Mouse (Mus musculus) T-helper 2 cell (primary cell): ENCODE results near the gene Kifc1.

Experiments used
- in situ Hi-C: fragments of 300-600 bp; cut with MboI, MseI; formaldehyde crosslinking; loops from one replicate; pipeline ENCODE4 v1.15.1; 2025; ENCODE audit warnings: high pct_unique_total_duplicates

Gene Kifc1

DNA sequence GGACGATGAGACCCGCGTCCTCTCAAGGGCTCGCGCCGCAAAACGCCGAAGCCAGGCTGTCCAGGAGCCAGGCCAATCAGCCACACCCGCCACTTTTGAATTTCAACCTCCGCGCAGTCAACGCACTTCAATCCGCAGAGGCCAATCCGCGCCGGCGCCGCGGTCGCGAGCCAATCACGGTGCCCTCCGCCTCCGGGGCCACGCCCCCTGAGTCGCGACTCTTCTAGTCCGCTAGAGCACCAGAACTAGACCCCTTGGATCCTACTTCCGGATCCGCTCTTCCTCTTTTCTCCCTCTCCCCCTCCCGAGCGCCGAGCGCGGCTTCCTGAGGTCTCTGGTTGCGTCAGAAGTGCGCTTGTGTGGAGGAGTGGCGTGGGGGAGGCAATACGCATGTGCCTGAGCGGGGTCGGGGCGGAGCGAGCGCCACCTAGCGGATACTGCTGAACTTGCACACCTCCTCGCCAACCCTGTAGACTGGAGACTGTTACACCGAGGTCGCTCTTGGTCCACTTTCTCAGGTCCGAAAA is at the start of gene Kifc1:
Gene Kifc1, minus strand, starts transcription at position 129 of the 527 bp plus-strand sequence.
- in situ Hi-C loops: loop anchor here (5.0 kb wide), 1 partner anchor 42 kb away; no protein-coding TSS in a partner anchor

DNA sequence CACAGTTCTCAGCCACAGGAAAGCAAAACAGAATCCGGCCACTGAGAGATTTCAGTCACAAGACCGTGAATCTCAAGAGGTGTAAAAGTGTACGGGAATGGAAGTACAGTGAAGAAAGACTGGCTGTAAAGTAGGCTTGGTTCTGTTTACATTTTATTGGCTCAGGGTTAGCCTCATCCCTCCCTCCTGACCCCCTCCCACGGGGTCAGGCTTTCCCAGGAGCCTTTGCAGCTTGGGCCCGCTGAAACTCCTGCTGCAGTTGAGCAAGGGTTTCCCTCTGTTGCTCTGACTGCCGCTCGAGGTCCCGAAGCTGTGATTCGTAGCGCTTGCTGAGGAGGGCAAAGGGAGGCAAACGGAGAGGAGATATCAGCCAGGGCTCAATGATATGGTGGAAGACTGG is 48.3 kb upstream of the Kifc1 start:
- in situ Hi-C loops: no loop called here

DNA sequence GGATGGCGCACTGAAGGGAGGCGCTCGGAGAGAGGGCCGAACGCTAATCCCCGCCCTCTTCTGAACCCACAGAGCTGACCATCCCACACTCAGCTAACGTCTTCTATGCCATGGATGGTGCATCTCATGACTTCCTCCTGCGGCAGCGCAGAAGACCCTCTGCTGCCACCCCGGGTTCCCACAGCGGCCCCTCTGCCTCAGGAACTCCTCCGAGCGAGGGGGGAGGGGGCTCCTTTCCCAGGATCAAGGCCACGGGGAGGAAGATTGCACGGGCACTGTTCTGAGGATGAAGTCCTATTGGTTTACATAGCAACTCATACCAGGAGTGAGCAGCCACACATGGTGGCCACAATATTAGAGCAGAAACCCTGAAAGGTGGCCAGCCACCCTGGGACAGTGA is 46.5 kb upstream of the Kifc1 start:
- in situ Hi-C loops: no loop called here

DNA sequence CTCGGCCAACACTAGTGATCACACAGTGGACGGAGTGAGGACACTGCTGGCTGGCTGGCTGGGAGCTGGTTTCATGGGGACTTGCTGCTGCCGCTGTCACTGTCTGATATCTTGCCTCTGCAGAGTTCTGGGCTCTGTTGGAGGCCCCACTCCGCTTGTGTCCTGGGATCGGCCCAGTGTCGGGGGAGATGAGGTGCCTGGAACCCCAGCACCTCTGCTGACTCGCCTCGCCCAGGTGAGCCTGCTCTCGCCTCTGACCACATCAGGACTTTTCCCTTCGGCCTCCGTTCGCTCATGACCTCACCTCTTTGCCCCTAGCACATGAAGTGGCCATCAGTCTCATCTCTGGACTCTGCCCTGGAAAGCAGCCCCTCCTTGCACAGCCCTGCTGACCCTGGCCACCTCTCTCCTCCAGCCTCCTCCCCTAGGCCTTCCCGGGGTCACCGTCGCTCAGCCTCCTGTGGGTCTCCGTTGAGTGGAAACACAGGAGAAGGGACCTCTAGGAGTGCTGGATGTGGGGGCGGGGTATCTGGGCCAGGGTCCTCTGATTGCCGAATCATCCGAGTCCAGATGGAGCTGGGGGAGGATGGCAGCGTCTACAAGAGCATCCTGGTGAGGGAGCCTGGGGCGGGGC is 45.1 kb upstream of the Kifc1 start:
- in situ Hi-C loops: no loop called here

DNA sequence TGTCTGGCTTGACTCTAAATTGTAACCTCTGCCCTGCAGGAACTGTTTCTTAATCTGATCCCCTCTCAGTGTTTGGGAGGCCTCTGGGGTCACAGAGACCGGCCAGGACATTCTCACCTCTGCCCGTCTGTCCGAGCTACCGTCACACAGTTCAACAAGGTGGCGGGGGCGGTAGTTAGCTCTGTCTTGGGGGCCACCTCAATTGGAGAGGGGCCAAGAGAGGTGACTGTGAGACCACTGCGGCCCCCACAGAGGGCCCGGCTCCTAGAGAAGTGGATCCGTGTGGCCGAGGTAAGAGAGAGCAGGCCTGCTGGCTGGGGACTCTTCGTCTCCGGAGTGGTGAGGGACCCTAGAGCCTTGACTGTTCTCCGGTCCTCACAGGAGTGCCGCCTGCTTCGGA is 42.5 kb upstream of the Kifc1 start:
- in situ Hi-C loops: loop anchor here (5.0 kb wide), 1 partner anchor 41 kb away; the partner anchor contains the start of gene Kifc1

DNA sequence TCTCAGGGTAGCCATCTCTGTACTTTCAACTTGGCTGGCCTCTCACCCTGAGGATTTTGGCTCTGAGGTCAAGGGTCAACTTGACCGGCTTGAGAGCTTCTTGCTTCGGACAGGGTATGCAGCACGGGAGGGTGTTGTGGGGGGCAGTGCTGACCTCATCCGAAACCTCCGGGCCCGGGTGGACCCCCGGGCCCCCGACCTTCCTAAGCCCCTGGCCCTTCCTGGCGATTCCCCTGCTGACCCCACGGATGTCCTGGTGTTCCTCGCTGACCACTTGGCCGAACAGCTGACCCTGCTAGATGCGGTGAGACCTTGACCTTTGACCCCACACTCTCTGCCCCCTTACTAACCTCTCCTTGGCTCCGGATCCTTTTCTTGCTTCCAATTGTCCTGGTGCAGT is 42.0 kb upstream of the Kifc1 start:
- in situ Hi-C loops: loop anchor here (5.0 kb wide), 1 partner anchor 40 kb away; the partner anchor contains the start of gene Kifc1

DNA sequence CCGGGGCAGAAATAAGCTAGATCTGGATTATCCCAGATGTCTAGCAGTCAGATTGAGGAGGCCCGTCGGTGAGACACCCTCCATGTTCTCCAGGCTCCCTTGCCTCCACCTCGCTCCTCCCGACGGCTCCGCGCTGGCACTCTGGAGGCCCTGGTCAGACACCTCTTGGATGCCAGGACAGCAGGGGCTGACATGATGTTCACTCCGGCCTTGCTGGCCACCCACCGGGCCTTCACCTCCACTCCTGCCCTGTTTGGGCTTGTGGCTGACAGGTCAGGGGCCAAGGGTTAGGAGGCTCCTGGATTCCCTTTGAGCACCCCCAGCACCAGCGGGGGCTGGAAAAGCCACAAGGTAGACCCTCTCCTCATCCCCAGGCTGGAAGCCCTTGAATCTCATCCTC is 41.5 kb upstream of the Kifc1 start:
- in situ Hi-C loops: loop anchor here (5.0 kb wide), 1 partner anchor 40 kb away; the partner anchor contains the start of gene Kifc1

DNA sequence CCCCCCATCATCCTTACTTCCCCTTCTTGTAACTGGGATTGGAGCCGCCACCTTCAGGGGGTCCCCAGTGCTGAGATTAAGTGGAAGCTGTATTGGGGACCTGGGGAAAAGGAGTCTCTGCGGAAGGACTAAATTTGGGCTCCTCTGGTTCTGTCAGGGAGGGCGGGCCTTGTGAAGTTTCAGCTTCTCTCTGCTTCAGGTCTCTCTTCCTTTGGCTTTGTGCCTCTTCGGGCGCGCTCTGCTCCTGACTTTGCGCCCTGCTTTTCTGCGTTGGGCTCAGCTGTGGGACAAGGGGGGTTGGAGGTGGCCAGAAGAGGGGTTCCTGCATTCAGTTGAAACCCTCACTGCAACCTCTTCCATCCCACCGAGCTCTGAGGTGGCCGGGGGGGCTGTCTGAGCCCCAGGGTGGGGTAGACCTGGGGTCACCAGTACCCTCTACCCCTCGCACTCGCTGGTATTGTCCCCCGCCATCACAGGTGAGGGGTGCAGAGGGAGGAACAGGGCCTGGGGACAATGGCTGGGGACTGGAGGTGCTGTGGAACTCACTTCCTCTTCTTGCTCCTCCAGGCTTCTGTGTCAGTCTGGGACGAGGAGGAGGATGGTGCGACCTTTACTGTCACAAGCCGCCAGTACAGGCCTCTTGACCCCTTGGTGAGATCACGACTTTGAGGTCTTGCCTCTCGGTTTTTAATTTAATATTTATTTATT is 40.9 kb upstream of the Kifc1 start:
- in situ Hi-C loops: loop anchor here (5.0 kb wide), 1 partner anchor 39 kb away; the partner anchor contains the start of gene Kifc1

DNA sequence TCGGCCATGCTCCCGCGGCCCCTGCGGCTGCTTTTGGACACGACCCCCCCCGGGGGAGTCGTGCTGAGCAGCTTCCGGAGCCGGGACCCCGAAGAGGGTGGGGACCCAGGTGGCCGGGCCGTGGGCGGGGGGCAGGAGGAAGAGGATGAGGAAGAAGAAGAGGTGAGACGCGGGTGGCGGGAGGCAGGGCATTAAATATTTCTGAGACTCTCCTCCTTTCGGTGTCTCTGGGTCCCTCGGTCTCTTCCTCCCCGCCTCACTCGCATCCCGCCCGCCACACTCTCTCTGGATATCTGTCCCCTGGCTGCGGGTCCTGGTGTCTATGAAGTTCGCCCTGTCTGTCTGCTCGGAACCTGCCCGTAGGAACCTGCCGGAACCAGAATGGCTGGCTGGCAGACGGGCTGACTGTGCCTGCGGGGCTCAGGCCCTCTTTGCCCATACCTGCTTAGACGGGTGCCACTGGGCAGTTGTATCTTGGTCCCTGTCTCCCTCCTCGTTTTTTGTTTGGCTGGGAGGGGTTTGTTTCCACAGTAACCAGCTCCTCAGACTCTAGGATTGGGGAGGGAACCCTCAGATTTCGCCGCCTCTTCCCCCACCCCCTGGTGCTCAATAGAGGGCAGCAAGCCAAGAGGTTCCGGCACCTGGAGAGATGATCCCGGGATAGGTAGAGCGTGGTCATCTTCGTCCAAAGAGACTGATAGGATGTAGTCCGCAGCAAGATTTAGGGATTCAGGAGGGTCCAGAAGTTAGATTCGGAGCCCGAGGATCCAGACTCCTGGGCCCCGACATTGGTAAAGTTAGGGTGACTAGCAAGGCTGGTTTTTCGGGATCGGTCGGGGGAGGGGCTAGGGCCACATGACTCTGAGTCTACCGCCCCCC is 40.1 kb upstream of the Kifc1 start:
- in situ Hi-C loops: loop anchor here (5.0 kb wide), 1 partner anchor 38 kb away; the partner anchor contains the start of gene Kifc1

DNA sequence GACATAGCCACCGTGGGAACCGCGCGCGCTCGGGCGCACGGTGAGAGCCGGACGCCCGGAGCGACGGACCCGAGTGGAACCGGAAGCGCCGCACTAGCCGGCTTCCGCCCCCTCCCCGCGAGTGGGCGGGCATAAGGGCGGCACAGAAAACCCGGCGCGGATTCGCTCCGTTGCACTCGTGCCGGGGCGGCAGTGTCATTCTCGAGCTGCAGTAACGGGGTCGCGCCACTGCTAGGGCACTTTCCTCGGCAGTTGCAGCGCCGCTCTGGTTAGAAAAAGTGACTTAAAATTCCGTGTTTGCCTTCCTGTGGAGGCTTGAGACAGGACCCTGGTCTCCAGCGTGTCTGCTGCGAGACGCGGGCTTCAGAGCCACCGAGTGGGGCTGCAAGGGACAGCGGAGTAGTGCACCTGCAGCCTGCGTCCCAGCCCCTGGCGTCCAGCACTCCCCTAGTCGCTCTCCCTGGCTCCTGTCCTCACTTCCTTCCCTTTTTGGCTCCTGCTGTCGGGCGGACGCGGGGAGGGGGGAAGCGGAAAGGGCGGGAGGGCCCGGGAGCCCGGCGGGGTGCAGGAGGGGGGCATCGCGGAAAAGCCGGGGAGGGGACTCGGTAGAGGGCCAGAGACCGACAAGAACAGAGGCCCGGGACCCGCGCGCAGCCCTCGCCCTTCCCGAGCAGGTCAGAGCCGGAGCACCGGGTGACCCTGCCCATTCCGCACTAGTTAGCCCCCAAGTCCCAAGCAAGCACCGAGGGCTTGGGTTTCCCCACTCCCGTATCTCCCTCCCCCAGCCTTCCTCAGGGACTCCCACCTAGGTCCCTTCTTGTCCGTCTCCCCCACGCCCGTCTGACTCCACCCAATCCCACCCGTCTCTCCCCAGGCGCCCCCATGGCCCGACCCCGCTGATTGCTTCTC is 39.2 kb upstream of the Kifc1 start, which contains the start of gene Rgl2:
Gene Rgl2, plus strand, starts transcription at position 173 of the 909 bp plus-strand sequence.
- in situ Hi-C loops: loop anchor here (5.0 kb wide), 1 partner anchor 37 kb away; the partner anchor contains the start of gene Kifc1

DNA sequence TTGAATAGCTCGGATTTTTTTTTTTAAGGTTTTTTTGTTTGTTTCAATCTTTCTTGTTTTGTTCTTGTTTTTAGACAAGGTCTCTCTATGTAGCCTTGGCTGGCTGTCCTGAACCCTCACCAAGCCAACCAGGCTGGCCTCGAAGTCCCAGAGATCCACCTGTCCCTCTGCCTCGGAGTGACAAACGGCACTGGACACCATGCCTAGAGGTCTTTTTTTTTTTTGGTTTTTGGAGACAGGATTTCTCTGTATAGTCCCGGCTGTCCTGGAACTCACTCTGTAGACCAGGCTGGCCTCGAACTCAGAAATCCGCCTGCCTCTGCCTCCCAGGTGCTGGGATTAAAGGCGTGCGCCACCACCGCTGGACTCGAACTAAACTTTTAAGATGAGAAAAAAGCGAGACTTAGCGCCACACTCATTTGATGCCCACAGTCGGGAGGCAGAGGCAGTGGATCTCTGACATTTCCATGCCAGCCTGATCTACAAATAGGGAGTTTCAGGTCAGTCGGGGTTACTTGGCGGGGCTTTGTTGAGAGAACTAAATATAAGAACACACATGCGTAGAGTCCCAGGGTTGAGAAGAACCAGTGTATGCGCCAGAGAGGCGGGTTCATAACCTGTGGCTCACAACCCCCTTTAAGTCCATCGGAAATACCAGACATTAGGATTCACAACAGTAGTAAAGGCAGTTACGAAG is 37.9 kb upstream of the Kifc1 start:
- in situ Hi-C loops: no loop called here

DNA sequence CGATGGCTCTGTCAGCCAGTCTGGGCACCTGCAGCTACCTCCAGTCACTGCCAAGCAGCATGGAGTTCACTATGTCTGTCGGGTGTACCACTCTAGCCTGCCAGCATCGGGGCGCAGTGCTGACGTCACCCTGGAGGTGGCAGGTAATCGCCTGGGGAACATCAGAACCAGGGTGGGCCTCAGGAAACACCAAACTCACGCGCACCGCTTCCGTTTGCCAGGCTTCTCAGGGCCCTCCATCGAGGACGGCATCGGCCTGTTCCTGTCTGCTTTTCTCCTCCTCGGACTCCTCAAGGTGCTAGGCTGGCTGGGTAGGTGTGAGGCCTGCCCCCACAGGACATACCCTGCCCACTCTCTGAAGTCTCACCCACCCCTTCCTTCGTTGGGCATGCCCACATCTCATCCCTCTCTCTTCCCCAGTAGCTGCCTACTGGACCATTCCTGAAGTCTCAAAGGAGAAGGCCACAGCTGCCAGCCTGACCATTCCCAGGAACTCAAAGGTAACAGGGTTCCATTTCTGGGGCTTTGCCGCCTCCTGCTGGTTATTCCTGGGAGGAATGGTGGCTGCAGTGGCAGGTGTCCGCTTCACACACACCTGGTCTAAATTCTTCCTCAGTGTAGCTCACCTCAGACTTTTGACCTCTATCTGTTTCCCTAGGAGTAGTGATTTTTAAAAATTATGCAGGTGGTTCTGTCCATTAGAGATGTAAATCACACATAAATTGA is 35.9 kb upstream of the Kifc1 start:
- in situ Hi-C loops: no loop called here

DNA sequence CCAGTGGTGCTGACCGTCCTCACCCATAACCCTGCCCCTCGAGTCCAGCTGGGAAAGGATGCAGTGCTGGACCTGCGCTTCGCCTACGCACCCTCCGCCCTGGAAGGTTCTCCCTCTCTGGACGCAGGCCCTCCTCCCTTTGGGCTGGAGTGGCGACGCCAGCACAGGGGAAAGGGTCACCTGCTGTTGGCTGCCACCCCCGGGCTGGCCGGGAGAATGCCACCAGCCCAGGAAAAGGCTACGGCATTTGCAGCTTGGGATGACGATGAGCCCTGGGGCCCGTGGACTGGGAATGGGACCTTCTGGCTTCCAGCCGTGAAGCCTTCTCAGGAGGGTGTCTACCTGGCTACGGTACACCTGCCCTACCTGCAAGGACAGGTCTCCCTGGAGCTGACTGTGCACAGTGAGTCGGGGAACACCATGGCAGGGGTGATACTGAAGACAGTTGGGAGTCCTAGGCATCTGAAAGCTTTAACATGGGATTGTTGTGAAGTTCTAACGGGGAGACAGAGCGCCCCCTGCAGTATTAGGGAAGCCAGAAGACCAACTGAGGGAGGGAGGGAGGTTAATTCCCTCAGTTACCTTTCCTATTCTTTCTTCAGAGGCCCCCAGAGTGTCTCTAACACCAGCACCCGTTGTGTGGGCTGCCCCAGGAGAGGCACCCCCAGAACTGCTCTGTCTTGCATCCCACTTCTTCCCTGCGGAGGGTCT is 35.1 kb upstream of the Kifc1 start:
- in situ Hi-C loops: no loop called here

DNA sequence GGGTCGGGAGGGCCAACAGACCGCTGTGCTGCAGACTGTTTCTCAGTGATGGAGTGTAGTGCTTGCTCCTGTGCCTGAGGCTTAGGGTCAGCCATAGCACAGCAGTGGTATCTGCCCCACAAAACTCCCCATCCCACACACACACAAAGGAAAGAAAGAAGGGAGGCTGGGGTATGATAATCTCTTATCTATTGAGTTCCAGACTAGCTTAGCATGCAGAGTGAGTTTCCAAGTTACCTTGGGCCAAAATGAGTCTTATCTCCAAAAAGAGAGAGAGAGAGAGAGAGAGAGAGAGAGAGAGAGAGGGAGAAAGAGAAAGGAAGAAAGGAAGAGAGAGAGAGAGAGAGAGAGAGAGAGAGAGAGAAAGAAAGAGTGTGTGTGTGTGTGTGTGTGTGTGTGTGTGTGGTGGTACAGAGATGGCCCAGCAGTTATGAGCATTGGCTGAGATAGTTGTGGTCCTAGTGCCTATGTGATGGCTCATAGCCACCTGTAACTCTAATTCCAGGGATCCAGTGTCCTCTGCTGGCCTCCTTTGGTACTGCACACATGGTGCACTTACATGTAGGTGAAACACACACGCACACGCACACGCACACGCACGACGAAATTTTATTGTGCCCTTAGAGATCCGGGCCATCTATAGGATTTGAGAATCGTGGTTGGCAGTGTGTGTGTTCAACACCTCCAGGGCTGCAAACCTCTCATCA is 34.3 kb upstream of the Kifc1 start:
- in situ Hi-C loops: no loop called here

DNA sequence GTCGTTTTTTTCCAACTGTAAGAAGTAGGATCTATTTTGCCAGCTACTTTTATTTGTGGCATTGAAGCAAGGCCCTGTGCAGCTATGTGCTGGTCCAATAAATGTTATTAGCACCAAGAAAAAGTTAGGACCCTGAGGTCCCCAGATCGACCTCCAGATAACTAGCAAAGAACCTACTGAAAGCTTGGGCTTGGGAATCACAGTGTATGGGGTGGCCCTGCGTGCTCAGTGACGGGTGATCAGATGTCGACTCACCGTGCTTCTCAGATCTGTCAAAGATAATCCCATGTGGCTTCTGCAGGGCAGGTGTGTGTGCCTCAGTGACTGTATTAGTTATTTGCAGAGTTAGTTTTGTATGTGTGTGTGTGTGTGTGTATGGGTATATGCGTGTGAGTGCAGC is 30.9 kb upstream of the Kifc1 start:
- in situ Hi-C loops: no loop called here

DNA sequence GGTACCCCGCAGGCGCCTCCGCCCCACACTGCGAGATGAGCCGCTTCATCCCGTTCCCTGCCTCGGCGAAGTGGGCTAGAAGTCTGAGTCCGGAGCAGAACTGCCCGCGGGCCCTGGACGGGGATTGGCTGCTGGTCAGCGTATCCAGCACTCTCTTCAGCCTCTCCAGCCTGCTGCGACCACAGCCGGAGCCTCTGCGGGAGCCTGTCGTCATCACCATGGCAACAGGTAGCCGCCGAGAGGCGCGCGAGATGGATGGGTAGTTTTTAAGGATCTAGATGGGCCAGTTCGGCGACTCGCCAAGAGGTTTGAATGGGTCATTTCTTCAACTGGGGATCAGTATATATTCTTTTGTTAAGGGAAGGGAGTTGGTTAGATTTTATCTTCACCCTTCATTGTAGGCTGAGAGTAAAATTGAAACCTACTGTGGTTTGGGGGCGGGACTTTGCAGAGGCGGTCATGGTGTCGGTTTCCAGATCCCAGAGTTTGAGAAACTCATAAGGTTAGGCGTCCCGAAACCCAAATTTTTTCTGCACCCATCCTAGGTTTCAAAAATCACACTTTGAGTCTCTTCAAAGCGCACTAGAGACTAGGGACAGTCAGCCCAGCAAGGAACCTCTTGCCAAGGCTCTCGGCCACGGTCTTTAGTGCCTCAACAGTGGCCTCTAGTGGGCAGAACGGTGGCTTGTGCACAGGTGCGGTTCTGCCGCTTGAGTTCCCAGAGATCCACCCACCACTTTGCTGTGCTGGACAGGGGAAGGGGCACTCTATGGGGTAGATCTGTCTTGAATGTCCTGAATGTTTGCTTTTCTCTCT is 30.0 kb upstream of the Kifc1 start:
- in situ Hi-C loops: no loop called here
